Mouse (Mus musculus) liver, embryonic 14.5 days (tissue): ENCODE measurements around the gene Mtmr12.

ENCODE experiments used
- CTCF ChIP-seq: IDR thresholded peaks from 2 replicates; pipeline ENCODE4 v1.5.1; 2016; ENCODE audit warnings: antibody characterized with exemption, low read depth, control low read depth
- EP300 ChIP-seq: IDR thresholded peaks from 2 replicates; pipeline ENCODE4 v1.6.1; 2016; ENCODE audit warnings: antibody characterized with exemption, low read depth

DNA sequence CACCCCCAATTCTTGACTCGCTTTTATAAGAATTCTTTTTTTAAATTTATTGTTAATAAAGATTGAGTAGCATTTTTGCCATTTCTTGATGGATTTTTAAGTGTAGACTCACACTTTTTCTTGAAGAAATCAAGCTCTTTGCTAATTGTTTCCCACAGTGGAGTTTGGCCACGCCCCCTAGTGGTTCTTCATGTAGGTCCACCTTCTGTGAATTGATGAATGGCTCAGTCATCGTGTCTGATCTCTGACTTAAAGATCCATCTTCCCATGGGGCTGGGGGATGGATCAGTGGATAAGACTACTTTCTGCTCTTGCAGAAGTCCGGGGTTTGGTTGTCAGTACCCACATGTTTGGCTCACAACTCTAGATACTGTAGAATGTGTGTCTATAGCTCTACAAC, 43.5 kb downstream of the Mtmr12 start:
- TF ChIP-seq CTCF (peak; percentile 74), EP300 (no peak)
